Mouse (Mus musculus) central nervous system, embryonic 18 days (tissue): ENCODE data around the gene Epyc. TPM values are rescaled to one million over a fixed set of nuclear protein-coding genes. Genes with fewer than 3 reads are reported as not detected.

Experiments
- polyA plus RNA-seq: library from polyadenylated mRNA; depleted of rRNA; stranded (reverse); fragments of >200 nt; gene quantifications from 2 replicates; pipeline ENCODE4 v1.2.3, GENCODE M21; 2012; rRNA removed

Gene Epyc
- 0.34 and 0.35 TPM in 2 replicates for polyA plus RNA-seq

DNA sequence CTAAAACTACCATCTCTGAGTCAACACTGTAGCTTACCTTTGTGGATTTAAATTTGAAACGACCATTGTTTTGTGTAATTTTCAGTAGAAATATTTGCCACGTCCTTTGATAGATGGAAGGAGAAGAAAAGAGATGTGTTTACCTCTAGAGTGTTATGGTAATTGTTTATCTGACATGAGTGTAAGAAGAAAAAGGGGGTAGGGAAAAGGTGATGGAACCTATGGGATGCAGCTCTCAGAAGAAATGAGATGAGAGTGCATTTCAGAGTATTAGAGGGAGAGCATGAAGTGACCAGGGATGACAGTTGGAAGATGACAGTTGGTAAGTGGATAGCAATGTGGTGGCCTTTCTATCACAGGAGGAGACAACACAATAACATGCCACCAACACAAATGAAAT, at the start of gene Epyc:
Gene Epyc, plus strand, starts transcription at position 301 of the 400 bp plus-strand sequence.

DNA sequence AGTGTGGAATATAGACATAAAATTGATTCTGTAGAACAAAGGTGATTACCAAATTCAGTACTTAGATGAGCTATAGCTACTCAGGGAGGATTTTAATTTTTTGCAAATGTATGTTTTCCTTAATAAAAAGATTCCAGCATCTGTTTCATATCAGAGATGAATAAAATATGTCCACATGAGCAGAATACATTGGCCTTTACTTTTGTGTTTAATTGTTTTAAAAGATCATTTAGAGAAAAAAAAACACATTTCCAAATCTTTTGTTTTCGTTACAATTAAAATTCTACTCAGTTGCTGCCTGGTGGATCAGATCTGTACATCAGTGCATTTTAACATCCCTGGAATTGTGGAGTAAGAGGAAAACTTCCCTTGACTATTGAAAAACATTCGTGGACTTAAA, 37.3 kb upstream of the Epyc start, which contains the start of gene Kera:
Gene Kera, plus strand, starts transcription at position 301 of the 400 bp plus-strand sequence.

DNA sequence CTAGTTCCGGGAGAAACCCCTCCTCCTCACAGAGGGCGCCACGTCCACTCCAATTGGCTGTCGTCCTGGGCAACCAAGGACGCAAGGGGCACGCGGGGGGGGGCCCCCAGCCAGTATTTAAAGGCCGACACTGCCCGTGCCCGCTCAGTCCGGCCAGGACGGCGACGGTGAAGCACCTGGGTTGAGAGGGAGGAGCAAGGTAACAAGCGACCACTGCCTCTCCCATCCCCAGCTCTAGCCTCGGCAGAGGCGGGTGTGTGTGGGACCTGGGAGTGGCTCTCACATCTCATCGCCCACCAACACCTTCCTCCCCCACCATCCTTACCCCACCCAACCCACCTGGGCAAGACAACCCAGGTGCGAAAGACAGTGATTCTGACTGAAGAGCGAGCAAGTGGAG, 49.0 kb downstream of the Epyc start, which contains the start of gene Ccer1:
Gene Ccer1, plus strand, starts transcription at position 147 of the 400 bp plus-strand sequence.

DNA sequence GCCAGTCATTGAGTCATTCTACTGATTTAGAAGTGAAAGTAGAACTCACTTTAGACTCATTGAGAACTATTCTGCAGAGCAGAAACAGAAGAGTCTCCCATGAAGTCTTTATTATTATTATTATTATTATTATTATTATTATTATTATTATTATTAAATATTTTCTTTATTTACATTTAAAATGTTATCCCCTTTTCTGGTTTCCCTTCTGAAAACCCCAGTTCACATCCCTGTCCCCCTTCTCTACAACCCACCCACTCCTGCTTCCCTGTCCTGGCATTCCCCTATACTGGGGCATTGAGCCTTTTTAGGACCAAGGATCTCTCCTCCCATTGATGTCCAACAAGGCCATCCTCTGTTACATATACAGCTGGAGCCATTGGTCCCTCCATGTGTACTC, 82.8 kb downstream of the Epyc start, which contains the start of gene C030005K15Rik:
Gene C030005K15Rik, minus strand, starts transcription at position 101 of the 400 bp plus-strand sequence.

Other genes starting within 250 kb of the Epyc start
- gene Dcn, start 164.5 kb upstream of the Epyc start, polyA plus RNA-seq, result 54.6 and 68.5 TPM in 2 replicates
- 11.4 and 22.7 TPM in 2 replicates for gene Lum, start 78.9 kb upstream of the Epyc start, polyA plus RNA-seq
- gene Kera, start 37.2 kb upstream of the Epyc start, polyA plus RNA-seq, result 0.08 and 0.40 TPM in 2 replicates
- gene Ccer1, start 49.0 kb downstream of the Epyc start, polyA plus RNA-seq, result not detected in 2 replicates
- gene C030005K15Rik, start 82.7 kb downstream of the Epyc start, polyA plus RNA-seq, result not detected in 2 replicates